Mouse (Mus musculus): Measurements from ENCODE around the gene Mdh2.

The Mdh2 gene

DNA sequence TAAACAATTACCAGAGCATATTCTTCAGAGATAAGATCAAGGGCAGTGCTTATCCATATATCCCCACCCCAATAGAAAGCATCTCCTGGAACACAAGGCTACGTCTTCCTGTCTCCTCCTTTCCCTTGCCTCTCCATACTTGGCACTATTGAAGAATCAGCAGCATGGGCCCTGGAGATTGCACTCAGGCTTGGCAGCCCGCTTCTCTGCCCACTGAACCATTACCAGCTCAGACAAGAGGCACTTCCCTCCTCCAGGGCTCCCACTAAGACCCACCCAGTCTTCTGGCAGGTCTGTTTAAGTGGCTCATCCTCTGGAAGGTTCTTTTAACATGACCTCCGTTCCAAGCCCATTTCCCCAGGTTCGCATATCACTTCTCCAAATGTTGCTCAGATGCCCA lies 1.7 kb upstream of the Mdh2 start:
- no peak for DNase-seq (ENCODE audit: low spot score)

DNA sequence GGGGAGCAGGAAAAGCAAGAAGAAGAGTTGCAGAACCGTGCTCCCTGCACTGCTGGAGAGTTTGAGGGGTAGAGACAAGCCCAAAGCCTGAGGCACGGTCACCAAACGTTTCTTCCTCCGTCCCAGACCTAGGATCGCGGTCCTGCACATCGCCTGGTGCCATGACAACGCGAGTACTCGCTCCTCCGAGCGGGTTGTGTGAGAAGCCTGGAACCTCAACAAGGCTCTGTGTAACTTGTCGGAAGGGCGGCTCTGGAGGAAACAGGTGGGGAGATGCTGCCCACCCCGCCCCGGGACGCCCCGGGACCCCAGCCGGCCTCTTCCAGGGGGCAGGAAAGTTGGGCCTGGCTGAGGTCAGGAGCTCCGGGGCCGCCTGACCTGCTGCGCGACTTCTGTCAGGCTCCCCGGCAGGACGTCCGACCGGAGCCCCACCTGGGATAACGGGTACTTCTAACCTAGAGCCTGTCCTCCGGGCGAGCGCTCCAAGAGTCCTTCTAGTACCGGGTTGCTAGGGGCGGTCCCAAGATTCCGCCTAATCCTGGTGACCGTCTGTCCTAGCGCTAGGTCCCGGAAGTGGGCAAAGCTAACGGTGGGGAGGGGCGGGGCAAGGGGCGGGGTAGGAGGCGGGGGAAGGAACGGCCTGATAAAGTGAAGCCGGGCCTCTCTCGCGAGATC lies 347 bp upstream of the Mdh2 start, which contains the start of gene Styxl1:
Styxl1 (minus strand) TSS at position 590 of the 675 bp plus-strand sequence.
- DNase-seq (ENCODE audit: low spot score), result no peak

DNA sequence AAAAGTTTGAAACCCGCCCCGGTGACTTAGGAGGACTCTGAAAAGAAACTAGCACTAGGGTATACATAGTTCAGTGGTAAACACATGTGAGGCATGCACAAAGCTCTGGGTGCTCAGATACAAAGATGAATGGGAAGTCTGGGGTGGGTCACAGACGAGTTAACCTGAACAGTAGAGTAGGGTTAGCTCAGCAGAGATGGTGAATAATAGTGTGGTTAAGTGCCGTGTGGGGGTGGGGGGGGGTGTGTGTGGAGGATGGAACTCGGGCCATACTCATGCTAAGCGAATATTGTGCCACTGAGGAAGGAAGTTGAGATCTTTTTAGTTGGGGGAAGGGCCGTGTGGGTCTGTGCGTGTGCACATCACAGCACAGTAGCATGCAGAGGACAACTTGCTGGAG lies 2.1 kb downstream of the Mdh2 start:
- DNase-seq (ENCODE audit: low spot score), result no peak

DNA sequence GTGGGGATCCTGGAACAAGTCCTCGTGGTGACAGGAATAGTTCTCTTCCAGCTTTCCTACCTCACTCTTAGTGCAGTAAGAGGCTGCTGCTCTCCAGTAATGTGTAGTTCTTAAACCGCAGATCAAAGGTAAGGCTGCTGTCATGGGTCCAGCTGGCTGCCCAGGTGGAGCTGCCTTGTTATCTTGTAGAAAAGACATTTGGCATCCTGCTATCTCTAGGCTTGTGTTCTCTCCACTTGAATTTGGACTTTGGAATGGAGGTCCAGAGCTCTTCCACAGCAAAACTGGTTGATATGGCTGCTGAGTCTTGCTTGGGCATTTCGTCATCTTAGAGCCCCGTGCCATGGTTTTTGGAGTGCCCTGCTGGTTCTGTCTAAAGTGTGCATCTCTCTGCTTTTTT lies 4.6 kb downstream of the Mdh2 start:
- no peak for DNase-seq (ENCODE audit: low spot score)

DNA sequence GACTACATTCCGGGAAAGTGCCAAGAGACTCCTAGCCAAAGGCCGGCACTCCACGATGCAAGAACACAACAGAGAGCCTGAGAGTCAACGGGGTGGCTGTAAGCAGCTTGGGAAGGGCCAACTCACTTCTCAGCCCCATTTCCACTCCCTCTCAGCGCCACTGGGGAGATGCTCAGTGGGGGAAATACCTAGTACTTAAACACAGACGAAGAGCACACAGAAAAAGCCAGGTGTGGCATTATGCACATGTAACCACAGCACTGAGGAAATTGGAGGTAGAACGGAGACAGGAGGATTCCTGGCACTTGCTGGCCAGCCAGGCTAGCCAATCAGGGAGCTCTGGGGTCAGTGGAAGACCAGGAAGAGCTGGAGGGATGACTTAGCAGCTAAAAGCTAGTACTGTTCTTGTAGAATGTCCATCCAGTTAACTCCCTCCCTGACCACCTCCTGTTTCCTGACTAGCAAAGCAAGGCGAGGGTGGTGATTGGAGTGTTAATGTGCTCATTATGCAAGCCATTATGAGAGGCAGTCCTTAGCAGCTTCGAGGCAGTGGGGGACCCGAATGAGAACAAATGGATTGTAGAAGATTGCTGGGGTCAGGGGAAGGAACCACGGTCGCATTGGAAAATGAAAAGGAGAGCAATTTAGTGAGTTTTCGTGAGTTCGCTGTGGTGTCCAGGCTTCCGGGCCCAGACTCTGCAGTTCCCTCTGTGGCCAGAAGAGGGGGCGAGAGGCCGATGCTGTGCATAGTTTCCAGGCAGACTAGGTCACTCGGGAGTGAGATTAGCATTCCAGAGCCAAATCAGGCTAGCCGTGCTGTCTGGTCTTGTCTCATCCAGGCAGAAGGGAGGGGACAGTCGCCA lies 15.9 kb downstream of the Mdh2 start:
- DNase-seq (ENCODE audit: low spot score), result peak; percentile 86

DNA sequence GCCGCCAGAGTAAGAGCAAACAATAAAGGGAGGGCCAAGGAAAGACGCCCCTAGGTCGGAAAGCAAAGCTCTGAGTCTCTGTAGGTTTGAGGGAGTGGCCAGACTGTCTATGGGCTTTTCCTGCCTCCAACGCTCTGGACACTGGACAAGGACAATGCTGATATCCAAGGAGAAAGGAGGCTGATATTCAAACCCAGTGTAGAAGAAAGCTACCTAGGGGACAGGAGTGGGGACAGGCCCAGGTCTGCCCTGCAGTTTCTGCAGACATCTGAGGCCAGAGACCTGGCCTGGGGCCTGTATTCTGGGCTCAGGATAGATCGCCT lies 16.5 kb downstream of the Mdh2 start:
- DNase-seq (ENCODE audit: low spot score), result no peak

DNA sequence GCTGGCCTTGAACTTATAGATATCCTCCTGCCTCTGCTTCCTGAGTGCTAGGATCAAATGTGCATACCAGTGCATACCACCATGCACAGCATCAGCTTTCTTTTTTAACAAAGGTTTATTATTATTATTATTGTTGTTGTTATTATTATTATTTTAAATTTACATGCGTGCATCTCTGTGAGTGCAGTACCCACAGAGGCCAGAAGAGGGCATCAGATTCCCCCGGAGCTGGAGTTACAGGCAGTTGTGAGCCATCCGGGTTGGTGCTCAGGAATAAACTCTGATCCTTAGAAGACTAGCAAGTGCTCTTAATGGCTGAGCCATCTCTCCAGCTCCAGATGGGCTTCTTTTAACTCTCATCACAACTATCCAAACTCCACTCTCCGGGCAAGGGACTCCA lies 21.5 kb downstream of the Mdh2 start:
- DNase-seq (ENCODE audit: low spot score), result no peak

DNA sequence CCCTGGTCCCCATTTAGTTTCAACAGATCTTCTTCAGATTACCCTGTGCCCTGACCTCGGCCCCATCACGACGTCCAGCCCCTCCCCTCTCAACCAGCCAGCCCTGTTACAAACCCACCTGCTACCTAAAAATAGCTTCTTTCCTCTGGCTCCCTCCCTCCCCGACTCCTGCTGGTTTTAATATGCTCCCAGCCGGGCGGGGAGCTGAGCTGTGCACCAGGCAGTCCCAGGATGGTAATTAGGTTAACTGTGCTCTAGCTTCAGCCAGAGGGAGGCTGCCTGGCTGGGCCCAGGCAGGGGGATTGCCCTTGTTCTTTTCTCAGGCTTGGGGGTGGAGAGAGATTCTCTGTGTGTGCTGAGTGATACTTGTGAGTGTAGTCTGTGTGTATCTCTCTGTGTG lies 22.6 kb downstream of the Mdh2 start:
- DNase-seq (ENCODE audit: low spot score), result no peak

DNA sequence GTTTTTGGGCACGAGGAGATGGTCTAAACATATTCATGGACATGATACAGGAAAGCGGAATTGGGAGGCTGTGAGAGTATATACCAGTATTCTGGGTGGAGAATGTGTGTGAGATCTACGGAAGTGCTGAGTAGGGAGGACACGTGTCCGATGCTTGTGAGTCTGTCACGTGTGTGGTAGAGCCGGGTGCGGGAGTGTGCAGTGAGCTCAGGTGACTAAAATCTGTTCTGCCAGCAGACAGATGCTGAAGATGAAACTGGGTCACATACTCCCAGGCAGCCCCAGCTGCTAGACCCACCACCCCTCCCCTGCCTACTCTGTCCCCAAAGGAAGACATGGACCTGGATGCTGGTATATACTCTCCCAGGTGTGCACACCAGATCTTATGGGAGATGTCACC lies 24.4 kb downstream of the Mdh2 start:
- DNase-seq (ENCODE audit: low spot score), result no peak

DNA sequence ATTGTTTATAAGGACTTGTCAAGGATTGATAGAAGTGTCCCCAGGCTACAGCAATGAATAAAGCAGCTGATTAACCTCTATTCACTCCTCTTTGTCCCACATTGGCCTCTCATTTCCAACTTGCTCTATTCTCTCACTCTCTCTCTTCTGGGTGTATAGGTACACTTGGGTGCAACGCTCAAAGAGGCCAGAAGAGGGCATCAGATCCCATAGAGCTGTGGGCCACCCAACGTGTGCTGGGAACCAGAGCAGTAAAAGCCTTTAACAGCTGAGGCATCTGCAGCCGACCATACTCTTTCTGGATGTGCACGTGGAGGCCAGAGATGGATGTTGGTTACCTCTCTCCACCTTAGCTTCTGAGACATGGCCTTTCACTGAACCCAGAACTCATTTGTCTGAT lies 24.9 kb downstream of the Mdh2 start:
- DNase-seq (ENCODE audit: low spot score), result no peak

DNA sequence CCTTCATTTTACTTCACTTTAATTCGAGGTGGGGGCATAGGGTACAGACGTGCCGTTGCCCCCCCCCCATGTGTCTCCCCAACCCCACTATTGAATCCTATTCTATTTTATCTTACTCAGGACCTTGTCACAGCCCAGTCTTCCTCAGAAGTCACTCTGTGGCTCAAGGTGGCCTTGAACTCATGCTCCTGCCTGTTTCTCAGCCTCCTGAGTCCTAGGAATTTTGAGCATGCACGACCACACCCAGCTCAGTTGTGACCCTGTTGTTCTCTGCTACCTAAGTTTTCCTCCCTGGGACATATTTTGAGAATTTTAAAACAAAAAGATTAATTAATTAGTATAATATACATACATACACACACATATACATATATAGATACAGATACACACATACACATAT lies 25.4 kb downstream of the Mdh2 start:
- DNase-seq (ENCODE audit: low spot score), result no peak

DNA sequence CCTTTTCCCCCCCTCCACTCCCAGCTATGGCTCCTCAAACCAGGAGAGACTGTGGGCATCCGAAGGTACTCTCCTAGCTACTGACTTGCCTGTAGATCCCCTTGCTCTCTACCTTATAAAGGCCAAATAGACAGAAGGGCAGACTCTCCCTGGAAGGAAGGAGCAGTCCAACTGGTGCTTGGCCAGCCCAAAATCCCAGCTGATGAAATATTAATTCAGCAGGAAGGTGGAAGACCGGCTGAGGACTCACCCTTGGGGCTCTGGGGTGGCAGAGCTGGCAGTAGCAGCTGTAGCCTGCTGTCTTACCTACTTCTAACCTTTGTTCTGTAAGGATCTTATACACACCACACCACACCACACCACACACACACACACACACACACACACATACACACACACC lies 26.5 kb downstream of the Mdh2 start:
- no peak for DNase-seq (ENCODE audit: low spot score)

DNA sequence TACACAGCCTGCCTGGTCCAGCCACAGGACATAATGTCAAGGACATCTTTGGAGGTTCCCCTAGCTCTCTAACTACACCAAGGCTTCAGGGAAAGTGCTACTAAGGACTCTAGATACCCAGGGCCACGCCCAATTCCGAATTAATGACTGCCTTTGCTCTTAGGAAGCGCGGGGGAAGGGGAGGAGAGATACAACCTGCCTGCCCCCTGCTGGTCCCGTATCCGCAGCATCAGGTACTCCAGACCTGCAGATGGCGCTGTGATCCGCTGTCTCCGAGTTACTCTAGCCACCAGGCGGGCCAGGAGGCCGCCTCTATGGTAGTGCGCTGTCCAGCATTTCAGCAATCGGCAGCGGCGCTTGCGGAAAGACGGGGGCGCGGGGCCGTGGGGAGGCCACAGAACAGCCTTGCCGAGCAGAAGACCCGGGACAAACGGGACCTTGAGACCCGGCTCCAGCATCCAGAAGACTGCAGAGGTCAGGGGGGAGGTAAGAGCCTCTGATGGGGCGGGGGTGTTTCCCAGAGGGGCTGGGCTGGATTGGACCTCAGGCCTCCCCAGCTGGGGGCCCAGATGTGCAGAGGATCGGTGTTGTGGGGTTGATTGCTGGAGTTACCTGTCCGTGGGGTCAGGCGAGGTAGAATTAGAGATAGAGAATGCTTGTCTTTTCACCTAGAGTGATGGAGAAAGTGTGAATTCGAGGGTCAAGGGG lies 28.4 kb downstream of the Mdh2 start, which contains the start of gene Srrm3:
Srrm3 (plus strand) TSS at position 336 of the 708 bp plus-strand sequence.
- peak; percentile 76 for DNase-seq (ENCODE audit: low spot score)

DNA sequence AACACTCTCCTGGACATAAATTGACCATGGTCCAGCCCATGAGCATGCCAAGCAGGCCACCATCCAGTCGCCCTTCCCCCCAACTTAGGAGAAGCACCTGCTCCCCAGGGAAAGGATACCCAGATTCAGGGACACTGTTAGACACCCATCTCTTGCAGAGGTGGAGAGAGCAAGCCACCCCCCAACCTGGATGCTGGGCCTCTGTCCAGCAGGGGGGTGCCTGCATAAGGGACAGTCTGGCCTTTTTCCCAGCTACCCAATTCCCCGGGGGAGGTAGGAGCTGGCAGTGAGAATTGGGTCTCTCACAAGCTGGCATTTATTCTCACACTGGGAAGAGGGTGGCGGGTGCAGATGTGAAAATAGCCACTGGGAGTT lies 29.0 kb downstream of the Mdh2 start:
- no peak for DNase-seq (ENCODE audit: low spot score)

DNA sequence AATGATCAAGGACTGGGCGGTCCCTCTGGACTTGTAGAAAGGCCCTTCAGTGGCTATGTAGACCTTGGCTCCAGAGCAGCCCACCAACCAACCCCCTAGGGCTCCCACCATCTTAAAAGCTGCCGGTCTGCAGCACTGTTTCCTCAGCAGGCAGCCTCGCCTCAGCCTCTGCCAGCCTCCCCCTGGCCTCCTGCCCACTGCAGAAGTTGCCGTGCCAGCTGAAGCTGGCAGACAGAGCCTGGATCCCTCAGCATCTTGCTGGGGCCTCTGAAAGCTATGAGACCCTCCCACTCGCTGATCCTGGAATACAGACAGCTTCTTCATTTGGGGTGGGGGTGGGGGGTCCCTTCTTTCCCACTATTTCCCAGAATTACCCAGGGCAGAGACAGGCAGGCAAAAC lies 34.7 kb downstream of the Mdh2 start:
- DNase-seq (ENCODE audit: low spot score), result no peak

DNA sequence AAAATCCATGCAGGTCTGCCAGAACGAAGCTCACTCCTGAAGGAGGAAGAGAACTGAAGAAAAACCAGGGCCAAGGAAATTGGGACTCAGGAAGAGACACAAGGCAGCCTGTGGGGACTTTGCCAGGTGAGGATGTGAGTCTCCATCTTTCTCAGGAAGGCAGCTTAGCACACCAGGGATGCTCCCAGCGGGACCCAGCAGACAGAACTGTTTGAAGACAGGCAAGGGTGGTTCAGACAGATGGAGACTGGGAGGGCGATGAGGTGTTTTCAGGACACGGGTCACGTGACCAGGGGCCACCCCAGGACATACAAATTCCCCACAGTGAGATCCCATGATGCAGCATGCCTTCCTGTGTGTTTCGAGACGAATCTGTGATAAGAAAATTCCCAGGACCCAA lies 40.2 kb downstream of the Mdh2 start:
- DNase-seq (ENCODE audit: low spot score), result no peak

DNA sequence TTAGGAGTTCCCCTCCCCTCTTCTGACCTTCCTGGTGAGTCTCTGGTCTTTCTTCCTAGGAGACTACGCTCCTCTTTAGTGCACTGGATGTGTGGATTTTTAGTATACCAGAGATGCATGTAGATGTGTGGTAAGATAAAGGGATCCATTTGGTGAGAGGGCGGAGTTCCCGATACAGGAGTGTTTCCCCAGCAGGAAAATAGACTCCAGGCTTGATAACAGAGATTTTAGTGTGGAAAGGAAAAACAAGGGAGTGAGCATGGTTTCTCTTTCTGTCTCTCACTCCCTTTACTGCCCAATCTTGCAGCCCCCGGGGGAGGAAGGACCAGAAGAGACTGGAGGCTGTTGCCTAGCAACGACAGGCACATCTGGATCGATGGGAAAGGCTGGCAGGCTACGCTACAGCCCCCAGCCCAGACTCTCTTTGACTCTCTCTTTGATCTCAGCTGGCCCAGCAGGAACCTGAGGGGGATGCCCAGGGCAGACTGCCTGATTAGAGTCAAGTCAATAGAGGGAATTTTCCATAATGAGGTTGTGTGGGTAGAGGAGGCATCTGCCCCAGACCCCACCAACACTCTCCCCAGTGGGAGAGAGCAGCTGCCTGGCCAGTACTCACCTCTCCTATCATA lies 44.1 kb downstream of the Mdh2 start:
- no peak for DNase-seq (ENCODE audit: low spot score)

DNA sequence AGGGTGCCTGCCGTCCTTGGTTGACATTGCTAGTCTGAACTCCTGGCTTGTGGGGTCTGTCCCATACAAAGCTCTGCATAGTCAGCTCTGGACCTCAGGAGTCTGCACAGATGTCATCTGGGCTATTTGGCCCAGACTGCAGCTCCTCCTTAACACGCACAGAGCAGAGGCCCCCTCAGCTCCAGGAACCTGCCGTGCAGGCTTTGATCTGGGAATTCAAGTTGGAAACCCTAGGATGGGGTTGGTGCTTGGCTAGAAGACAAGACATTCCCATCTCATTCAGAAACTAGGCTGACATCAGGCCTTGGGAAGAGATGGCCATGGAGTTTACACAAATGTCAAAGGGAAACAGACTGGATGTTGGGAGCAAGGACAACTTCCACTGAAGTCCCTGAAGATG lies 46.2 kb downstream of the Mdh2 start:
- DNase-seq (ENCODE audit: low spot score), result no peak

DNA sequence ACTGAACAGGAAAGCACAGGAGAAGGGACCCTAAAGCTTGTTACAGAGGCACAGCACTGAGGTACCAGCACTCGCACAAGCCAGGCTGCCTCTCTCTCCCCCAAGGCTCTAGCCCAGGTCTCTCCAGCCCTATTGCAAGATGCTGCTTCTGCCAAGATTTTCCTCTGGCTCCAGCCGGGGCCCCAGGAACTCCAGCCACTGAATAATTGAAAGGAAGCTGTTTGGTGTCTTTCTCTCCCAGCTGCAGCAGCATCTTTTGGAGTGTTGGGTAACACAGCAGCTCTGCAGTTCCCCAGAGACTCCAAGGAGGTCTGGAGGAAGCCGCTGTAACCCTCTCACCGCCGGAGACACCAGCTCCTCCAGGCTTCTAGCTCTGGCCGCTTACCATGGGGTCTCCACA lies 47.9 kb downstream of the Mdh2 start:
- DNase-seq (ENCODE audit: low spot score), result no peak

DNA sequence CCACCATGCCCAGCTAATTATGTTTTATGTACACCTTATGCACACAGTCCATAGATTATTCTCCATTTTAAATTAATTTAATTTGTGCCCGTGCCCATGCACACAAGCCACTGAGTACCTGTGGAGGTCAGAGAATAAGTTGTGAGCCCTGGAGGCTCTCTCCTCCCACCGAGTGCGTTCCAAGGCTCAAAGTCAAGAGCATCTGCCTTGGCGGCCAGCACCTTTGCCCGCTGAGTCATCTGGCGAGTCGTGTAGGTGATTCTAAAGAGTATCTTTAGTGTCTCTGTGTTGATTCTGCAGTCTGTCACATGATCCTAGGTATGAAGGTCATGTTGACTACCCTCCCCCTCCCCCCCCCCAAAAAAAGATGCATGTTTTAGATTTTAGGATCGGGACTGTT lies 51.1 kb downstream of the Mdh2 start:
- no peak for DNase-seq (ENCODE audit: low spot score)

DNA sequence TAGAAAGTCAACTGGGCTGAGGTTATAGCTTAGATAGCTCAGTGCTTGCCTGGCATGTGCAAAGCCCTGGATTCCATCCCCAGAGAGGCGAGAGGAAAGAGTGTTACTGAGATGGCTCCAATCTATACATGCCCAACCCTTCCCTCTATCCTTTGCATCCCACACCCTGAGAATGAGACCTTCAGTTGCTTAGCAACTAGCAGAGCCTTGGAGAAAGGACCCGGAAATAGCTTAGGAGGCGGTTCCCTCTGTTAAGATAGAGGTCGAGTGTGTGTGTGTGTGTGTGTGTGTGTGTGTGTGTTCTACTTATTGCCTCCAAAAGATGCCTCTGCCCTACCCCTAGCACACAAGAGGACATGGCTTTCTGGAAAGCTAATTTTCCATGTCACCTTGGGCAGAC lies 54.4 kb downstream of the Mdh2 start:
- DNase-seq (ENCODE audit: low spot score), result no peak

DNA sequence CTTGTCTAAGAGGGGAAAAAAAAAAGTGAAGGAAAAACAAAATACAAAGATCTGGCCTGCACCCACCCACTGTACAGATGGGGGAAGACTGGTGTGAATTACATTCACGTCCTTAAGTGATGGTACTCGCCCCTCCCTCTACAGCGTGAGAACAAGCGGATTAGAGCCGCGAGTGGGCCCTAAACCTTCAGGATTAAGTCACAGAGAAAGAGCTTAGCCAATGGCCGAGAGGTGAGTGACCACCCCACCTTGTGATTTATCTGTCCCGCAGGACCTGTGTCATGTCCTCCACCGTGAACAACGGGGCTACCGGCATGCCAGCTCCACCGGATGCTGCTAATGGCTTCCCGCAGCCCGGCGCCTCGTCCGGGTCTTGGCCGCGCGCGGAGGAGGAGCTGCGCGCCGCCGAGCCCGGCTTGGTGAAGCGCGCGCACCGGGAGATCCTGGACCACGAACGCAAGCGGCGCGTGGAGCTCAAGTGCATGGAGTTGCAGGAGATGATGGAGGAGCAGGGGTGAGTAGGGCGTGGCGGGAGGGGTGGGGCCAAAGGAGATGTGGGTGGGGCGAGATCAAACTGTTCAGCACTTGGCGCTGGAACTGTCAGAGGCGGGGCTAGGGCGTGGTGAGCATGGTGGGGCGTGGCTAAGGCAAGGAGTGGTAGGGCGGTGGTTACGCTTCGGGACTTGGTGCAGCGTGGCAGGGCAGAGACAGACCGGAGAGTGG lies 56.6 kb downstream of the Mdh2 start:
- no peak for DNase-seq (ENCODE audit: low spot score)
